Mouse (Mus musculus) limb, embryonic 14.5 days (tissue): Measurements from ENCODE around the gene Slc35e3. TPM values are rescaled to one million over a fixed set of nuclear protein-coding genes. Genes with fewer than 3 reads are reported as not detected.

ENCODE experiments used
- ATAC-seq: fragments of 200-750 bp; cut with Nextera tagmentation; 2 replicates; pipeline ENCODE4 v1.8.0; 2017; ENCODE audit warnings: low read depth, moderate number of reproducible peaks, moderate TSS enrichment; ENCODE audit not compliant: low FRiP score
- DNase-seq: peaks from one replicate; pipeline ENCODE4 v3.0.0-alpha.2; 2015; ENCODE audit warnings: low spot score
- H3K27ac ChIP-seq: fragments of 300-500 bp; sonication (generic); replicated peaks from 2 replicates; pipeline ENCODE4 v1.5.1; 2014; ENCODE audit warnings: low read depth, mild to moderate bottlenecking, low read length, moderate library complexity, mixed read lengths
- H3K27me3 ChIP-seq: fragments of 300-500 bp; sonication (generic); 2 replicates; pipeline ENCODE4 v1.6.1; 2014; ENCODE audit warnings: low read length, mixed read lengths; ENCODE audit not compliant: control insufficient read depth, insufficient read depth
- H3K36me3 ChIP-seq: fragments of 300-500 bp; sonication (generic); 2 replicates; pipeline ENCODE4 v1.6.1; 2014; ENCODE audit warnings: mild to moderate bottlenecking, low read length, moderate library complexity, mixed read lengths; ENCODE audit not compliant: control insufficient read depth, insufficient read depth
- H3K4me1 ChIP-seq: fragments of 300-500 bp; sonication (generic); 2 replicates; pipeline ENCODE4 v1.6.1; 2014; ENCODE audit warnings: antibody characterized with exemption, low read length, mixed read lengths; ENCODE audit not compliant: control insufficient read depth, insufficient read depth
- H3K4me2 ChIP-seq: fragments of 300-500 bp; sonication (generic); replicated peaks from 2 replicates; pipeline ENCODE4 v1.6.1; 2014; ENCODE audit warnings: low read depth, mild to moderate bottlenecking, low read length, moderate library complexity; ENCODE audit not compliant: severe bottlenecking
- H3K4me3 ChIP-seq: fragments of 300-500 bp; sonication (generic); replicated peaks from 2 replicates; pipeline ENCODE4 v1.5.1; 2014; ENCODE audit warnings: low read length
- H3K9ac ChIP-seq: fragments of 300-500 bp; sonication (generic); 2 replicates; pipeline ENCODE4 v1.6.1; 2014; ENCODE audit warnings: mild to moderate bottlenecking, low read depth, low read length, moderate library complexity; ENCODE audit not compliant: severe bottlenecking
- H3K9me3 ChIP-seq: fragments of 300-500 bp; sonication (generic); 2 replicates; pipeline ENCODE4 v1.6.1; 2016; ENCODE audit warnings: low read length; ENCODE audit not compliant: control insufficient read depth
- POLR2A ChIP-seq: fragments of 200-500 bp; IDR thresholded peaks from 2 replicates; pipeline ENCODE4 v1.8.0; 2012; ENCODE audit warnings: inconsistent platforms, mild to moderate bottlenecking, moderate library complexity, borderline replicate concordance; ENCODE audit not compliant: insufficient read depth, insufficient read length; ENCODE audit errors: extremely low read depth
- WGBS: fragments of 180-500 bp; shearing (Covaris S2); extraction: QIAGEN DNeasy Blood & Tissue Kit; methylation state at CpG from one replicate; pipeline ENCODE4 v1.1.7; 2014; 5-methylcytosine and 5-hydroxymethylcytosine counted together
- polyA plus RNA-seq, 2 experiments: library from polyadenylated mRNA; depleted of rRNA in 1 of 2; stranded (reverse) in 1 of 2; unstranded in 1 of 2; fragments of >200 nt; fragmentation: Nextera tagmentation in 1 of 2; extraction: Ambion mirVana in 1 of 2; gene quantifications; 2 replicates each; pipeline versions ENCODE4 v1.2.1 to v1.2.3; 2012 to 2014

Slc35e3 gene
- polyA plus RNA-seq, 2 experiments = 21.7 to 36.2 TPM

GRCm38 (mm10) chr10:117762966-117763365, 16.8 kb upstream of the Slc35e3 start:
- Histone ChIP-seq H3K4me1 (no peaks in the 10 kb centered on the region), H3K36me3 (peaks cover 90% of the 10 kb centered on the region), H3K27ac (no peak overlapping the region), H3K4me2 (no peak overlapping the region), H3K9me3 (no peaks in the 10 kb centered on the region), H3K4me3 (no peak overlapping the region), H3K9ac (no peak overlapping the region), H3K27me3 (no peaks in the 10 kb centered on the region)
- TF ChIP-seq POLR2A = no peak
- DNase-seq (no peak), ATAC-seq (no peak)
- 95% methylated on average over 12 of the region's 12 CpGs for WGBS

GRCm38 (mm10) chr10:117762281-117762830, 16.2 kb upstream of the Slc35e3 start:
- Histone ChIP-seq H3K4me2 (no peak overlapping the region), H3K27me3 (no peaks in the 10 kb centered on the region), H3K36me3 (peaks cover 91% of the 10 kb centered on the region), H3K9ac (no peak overlapping the region), H3K4me3 (no peak overlapping the region), H3K4me1 (no peaks in the 10 kb centered on the region), H3K9me3 (no peaks in the 10 kb centered on the region), H3K27ac (no peak overlapping the region)
- WGBS = 95% methylated on average over 2 of the region's 2 CpGs
- DNase-seq (no peak), ATAC-seq (no peak)
- TF ChIP-seq POLR2A = no peak

- H3K4me1 ChIP-seq = no peaks in the 10 kb centered on the region
- H3K9me3 ChIP-seq = no peaks in the 10 kb centered on the region
- no peak overlapping the region for H3K27ac ChIP-seq
- peaks cover 94% of the 10 kb centered on the region for H3K36me3 ChIP-seq
- WGBS = 94% methylated on average over 6 of the region's 6 CpGs
- no peak for DNase-seq
- no peaks in the 10 kb centered on the region for H3K27me3 ChIP-seq
- no peak for TF ChIP-seq POLR2A
- no peak overlapping the region for H3K4me2 ChIP-seq
- no peak overlapping the region for H3K4me3 ChIP-seq
- H3K9ac ChIP-seq = no peak overlapping the region
- ATAC-seq = no peak
These were observed 15.4 kb upstream of the Slc35e3 start for GRCm38 (mm10) chr10:117761551-117761950.

GRCm38 (mm10) chr10:117760831-117761335, 14.7 kb upstream of the Slc35e3 start:
- DNase-seq = no peak
- no peak for ATAC-seq
- Histone ChIP-seq H3K36me3 (peaks cover 94% of the 10 kb centered on the region), H3K9me3 (no peaks in the 10 kb centered on the region), H3K27ac (no peak overlapping the region), H3K4me1 (no peaks in the 10 kb centered on the region), H3K9ac (no peak overlapping the region), H3K4me3 (no peak overlapping the region), H3K4me2 (no peak overlapping the region), H3K27me3 (no peaks in the 10 kb centered on the region)
- 94% methylated on average over 9 of the region's 9 CpGs for WGBS
- TF ChIP-seq POLR2A = no peak

GRCm38 (mm10) chr10:117759844-117760630, 13.9 kb upstream of the Slc35e3 start:
- H3K27ac ChIP-seq = no peak overlapping the region
- H3K9ac ChIP-seq = no peak overlapping the region
- WGBS = 93% methylated on average over 10 of the region's 10 CpGs
- H3K9me3 ChIP-seq = no peaks in the 10 kb centered on the region
- ATAC-seq (no peak), DNase-seq (no peak)
- H3K4me3 ChIP-seq = no peak overlapping the region
- H3K27me3 ChIP-seq = no peaks in the 10 kb centered on the region
- H3K36me3 ChIP-seq = peaks cover 94% of the 10 kb centered on the region
- H3K4me2 ChIP-seq = no peak overlapping the region
- H3K4me1 ChIP-seq = no peaks in the 10 kb centered on the region
- no peak for TF ChIP-seq POLR2A
